Mouse (Mus musculus) lung, adult 2 months (tissue): ENCODE measurements around the gene Pigq.

ENCODE experiments used
- CTCF ChIP-seq: fragments of 200-500 bp; IDR thresholded peaks from 2 replicates; pipeline ENCODE4 v1.5.1; 2011; ENCODE audit warnings: mild to moderate bottlenecking, low read length, control low read depth; ENCODE audit not compliant: insufficient read depth
- POLR2A ChIP-seq: fragments of 200-500 bp; IDR thresholded peaks from 2 replicates; pipeline ENCODE4 v1.6.1; 2011; ENCODE audit warnings: low read depth, mild to moderate bottlenecking, control low read depth, low read length, borderline replicate concordance; ENCODE audit errors: extremely low read depth

GRCm38 (mm10) chr17:25879261-25879660 lies 65.5 kb downstream of the Pigq start:
- TF ChIP-seq CTCF, result peak; percentile 57
- TF ChIP-seq POLR2A, result no peak
